Mouse (Mus musculus) brain, embryonic 14.5 days (tissue): Measurements from ENCODE around the gene Celsr1. TPM values are rescaled to one million over a fixed set of nuclear protein-coding genes. Genes with fewer than 3 reads are reported as not detected.

ENCODE experiments used
- DNase-seq: peaks from one replicate; pipeline ENCODE4 v3.0.0-alpha.2; 2011; ENCODE audit warnings: low read depth
- CTCF ChIP-seq: fragments of 200-500 bp; IDR thresholded peaks from 2 replicates; pipeline ENCODE4 v1.5.1; 2012; ENCODE audit warnings: inconsistent platforms, mild to moderate bottlenecking, moderate library complexity, borderline replicate concordance; ENCODE audit not compliant: insufficient read depth, insufficient read length; ENCODE audit errors: extremely low read depth
- POLR2A ChIP-seq: fragments of 200-500 bp; IDR thresholded peaks from 2 replicates; pipeline ENCODE4 v1.6.1; 2012; ENCODE audit warnings: mild to moderate bottlenecking, inconsistent platforms, borderline replicate concordance; ENCODE audit not compliant: poor library complexity, insufficient read depth, insufficient read length, severe bottlenecking; ENCODE audit errors: extremely low read depth
- polyA plus RNA-seq: library from polyadenylated mRNA; depleted of rRNA; stranded (reverse); fragments of >200 nt; gene quantifications from 2 replicates; pipeline ENCODE4 v1.2.3, GENCODE M21; 2012

Gene Celsr1
- polyA plus RNA-seq, 1 experiment, result 17.6 TPM

DNA sequence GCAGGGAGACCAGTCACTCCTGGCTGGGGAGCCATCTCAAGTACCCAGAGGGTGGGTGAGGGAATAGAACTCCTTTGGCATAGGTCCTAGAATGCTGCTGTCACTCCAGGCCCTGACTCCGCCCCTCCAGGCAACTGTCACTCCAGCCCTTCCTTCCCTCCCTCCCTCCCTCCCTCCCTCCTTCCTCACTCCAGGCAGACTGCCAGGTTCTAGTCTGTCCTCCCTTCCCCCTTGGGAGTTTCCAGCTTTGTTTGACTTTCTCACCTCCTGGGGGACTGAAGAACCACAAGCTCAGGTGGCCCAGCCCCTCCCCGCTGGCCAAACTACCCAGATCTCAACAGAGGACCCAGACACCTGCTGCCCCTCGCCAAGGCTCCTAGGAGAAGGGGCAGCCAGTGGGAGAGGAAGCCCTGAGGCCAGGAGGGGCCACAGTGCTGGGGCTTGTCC, 63.8 kb downstream of the Celsr1 start:
- TF ChIP-seq CTCF (no peak), POLR2A (no peak)
- peak; percentile 94 for DNase-seq

DNA sequence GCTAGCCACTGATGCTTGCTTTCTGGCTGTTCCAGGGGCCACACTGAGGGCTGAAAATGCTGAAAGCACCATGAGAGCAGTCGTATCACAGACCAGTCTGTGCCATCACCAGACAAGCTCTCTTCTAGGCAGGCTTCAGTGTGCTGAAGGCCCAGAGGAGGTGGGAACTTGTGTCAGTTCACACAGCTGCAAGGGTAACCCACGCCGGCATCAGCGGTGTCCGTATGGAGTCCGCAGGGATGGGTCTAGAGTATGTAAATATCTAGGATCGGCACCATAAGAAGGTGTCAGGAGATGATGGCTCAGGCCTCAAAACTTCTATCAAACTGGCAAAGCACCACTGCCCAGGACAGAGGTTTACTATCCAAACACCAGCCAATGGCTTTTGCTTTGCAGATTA, 64.3 kb downstream of the Celsr1 start:
- DNase-seq, result no peak
- no peak for TF ChIP-seq CTCF
- TF ChIP-seq POLR2A, result no peak

DNA sequence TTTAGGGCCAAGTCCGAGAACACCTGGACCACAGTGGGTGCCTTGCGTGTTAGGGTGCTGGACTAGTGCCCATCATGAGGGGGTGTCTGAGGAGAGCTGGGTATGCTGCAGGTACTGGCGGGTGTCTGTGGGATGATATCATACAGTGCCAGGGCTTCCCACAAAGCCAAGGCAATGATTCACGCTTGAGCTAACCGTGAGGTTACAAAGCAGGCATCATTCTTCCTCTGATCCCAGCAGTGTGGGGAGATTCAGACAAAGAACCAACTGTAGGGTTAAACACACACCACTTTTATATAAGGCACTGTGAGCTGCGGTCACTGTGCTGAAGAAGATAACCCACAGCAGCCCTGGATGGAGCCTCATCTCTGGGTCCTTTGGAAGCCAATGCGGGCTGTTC, 67.5 kb downstream of the Celsr1 start:
- no peak for DNase-seq
- TF ChIP-seq CTCF (no peak), POLR2A (no peak)

GRCm38 (mm10) chr15:85963279-85963840, 70.2 kb downstream of the Celsr1 start:
- DNase-seq, result no peak

DNA sequence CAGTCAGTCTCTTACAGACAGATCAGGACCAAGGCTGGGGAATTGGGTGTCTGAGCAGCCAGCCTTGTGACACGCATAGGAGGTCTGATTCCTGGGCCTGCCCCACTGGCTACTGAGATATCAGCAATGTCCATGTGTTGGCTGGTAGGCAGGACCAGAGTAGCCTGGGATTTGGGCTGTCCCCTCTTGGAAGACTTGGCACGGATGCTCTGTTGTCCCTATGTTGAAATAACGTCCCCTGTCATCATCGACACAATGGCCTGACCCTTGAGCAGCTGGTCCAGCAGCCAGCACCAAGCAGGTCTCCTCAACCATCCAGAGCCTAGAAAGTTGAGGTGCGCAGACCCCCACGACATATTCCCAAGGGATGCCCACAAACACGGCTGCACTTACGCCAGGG, 70.9 kb downstream of the Celsr1 start:
- no peak for TF ChIP-seq CTCF
- no peak for TF ChIP-seq POLR2A
- DNase-seq, result no peak

More at GRCm38 (mm10) chr15:85963279-85963840, 70.2 kb downstream of the Celsr1 start:
- no peak for TF ChIP-seq CTCF
- TF ChIP-seq POLR2A, result no peak

DNA sequence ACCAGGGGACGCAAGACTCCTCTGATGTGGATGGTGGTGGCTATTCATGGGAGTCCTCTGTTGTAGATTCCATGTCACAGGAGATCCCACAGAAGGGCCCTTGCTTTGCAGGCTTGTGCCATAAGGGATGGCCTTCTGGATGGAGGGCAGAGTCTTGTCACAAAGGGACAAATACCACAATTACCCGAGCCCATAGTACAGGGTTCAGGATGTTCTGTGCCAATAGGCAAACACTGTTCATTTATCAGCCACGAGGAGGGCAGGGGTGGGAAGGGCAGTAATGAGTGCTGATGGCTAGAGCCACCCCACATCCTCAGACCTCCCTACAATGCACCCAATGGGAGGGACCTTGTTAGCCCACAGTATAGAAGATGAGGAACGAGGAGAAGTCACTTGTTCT, 71.9 kb downstream of the Celsr1 start:
- no peak for DNase-seq
- TF ChIP-seq CTCF (no peak), POLR2A (no peak)

- TF ChIP-seq POLR2A (no peak), CTCF (no peak)
- no peak for DNase-seq
Measured at GRCm38 (mm10) chr15:85961131-85961530, 72.4 kb downstream of the Celsr1 start.

DNA sequence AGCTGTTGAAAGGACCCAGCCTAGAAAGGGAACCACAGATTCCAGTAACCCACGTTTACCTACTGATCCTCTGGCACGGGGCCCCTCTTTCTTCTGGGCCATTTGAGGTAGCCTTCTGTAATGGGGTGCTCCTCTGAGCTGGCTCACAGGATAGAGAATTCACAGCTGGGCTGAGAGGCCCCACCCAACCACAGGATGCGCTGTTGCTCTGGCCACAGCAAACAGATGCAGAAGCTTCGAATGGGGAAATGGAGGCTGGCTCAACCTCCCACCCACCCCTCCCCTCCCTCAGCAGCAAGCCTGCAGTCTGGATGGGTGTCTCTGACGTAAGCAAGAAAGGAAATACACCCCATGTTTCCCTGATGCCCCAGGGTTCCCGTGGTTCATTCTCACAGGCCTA, 77.4 kb downstream of the Celsr1 start:
- TF ChIP-seq CTCF (no peak), POLR2A (no peak)
- DNase-seq, result no peak

- no peak for DNase-seq
- TF ChIP-seq CTCF, result no peak
Measured at GRCm38 (mm10) chr15:85953458-85953857, 80.1 kb downstream of the Celsr1 start.

DNA sequence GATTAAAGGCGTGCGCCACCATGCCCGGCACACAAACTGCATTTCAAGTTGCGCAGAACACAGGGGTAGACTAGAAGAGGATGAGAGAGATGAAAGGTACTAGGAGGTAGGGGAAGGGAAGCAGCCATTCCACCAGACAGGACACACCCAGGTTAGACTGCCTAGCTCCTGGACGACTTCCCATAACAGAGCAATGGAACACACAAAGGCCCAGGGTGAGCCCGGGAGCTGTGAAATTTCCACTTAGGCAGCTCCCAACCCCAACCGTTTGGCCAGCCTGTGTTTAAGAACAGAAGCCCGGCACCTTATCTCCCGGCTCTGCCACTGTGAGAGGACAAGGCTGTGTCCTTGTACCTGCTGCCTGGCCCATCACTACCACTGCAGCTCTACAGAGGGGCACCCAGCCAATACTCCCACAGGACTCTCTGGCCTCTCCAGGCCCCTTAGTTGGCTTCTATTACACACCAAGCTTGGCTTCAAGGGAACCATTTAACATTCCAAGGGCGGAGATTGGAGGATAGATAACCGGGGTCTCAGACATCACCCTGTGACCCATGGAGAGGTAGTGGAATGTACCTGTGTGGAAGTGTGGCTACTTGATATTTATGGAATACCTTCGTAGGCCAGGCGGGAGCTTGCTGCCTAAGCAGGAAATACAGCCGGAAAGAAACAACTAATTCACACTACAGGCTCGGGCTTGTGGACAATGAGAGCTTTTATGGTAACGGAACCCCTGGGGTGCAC, 84.0 kb downstream of the Celsr1 start:
- DNase-seq, result no peak
- TF ChIP-seq CTCF (no peak), POLR2A (no peak)

DNA sequence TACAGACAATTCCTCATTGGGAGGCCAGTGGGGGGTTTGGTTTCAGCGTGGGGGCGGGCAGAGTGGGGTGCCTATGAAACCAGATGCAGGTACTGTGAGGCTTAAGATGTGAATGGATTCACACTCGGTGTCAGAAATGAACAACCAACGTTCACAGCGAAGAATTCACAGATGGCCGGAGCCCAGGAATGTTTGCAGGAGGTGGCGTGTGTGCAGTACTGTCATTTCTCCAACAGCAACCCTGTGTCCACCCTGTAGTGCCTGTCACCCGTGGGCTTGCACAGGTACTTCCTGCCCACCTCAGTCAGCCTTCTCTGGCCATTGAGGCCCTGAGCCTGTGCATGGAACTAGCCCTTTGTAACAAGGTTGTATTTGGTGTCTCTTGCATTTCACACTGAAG, 85.6 kb downstream of the Celsr1 start:
- DNase-seq, result no peak

DNA sequence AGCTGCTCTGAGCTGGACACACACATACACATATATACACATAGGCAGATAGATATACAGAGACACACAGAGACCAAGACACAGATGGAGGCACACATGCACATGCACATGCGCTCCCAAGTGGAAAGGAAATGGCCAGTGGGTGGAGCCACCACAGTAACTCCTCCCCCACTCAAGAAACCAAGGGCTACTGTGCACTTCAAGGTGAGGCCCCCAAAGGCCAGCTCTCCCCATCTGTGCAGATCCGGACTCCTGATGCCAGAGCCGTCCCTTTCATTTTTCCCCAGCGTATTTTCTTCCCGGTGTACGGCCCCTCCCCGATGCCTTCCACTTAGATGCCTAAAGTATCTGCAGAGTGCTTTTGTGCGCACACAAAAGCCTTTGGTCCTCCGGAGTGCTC, 86.0 kb downstream of the Celsr1 start:
- TF ChIP-seq CTCF (no peak), POLR2A (no peak)
- peak; percentile 72 for DNase-seq

More for the DNA sequence above, 85.6 kb downstream of the Celsr1 start:
- TF ChIP-seq POLR2A (no peak), CTCF (no peak)

GRCm38 (mm10) chr15:85935627-85936049, 97.9 kb downstream of the Celsr1 start:
- no peak for DNase-seq
- TF ChIP-seq POLR2A (no peak), CTCF (no peak)

GRCm38 (mm10) chr15:85928161-85928560, 105.4 kb downstream of the Celsr1 start:
- TF ChIP-seq CTCF (no peak), POLR2A (no peak)
- DNase-seq, result no peak
